Mouse (Mus musculus): ENCODE data around the gene Tcf7l2. TPM values are rescaled to one million over a fixed set of nuclear protein-coding genes. Genes with fewer than 3 reads are reported as not detected.

Tcf7l2 gene
- polyA plus RNA-seq, 1 experiment from 2014 or later, result 215 TPM

- no peaks in the 10 kb centered on the region for H3K27me3 ChIP-seq
- 90% methylated on average over 21 of the region's 21 CpGs for WGBS
- H3K4me2 ChIP-seq, result no peak overlapping the region
- no peaks in the 10 kb centered on the region for H3K36me3 ChIP-seq (ENCODE audit: poor library complexity, severe bottlenecking)
- no peak for ATAC-seq
- no peak overlapping the region for H3K27ac ChIP-seq
- no peaks in the 10 kb centered on the region for H3K9me3 ChIP-seq (replicated peaks)
- no peak overlapping the region for H3K4me3 ChIP-seq
- no peak overlapping the region for H3K9ac ChIP-seq
- H3K4me1 ChIP-seq, result peaks cover 44% of the 10 kb centered on the region
These were observed 43.3 kb downstream of the Tcf7l2 start for GRCm38 (mm10) chr19:55784796-55785418.

- Histone ChIP-seq H3K27ac (no peak overlapping the region), H3K9ac (no peak overlapping the region), H3K36me3 (ENCODE audit: poor library complexity, severe bottlenecking) (no peaks in the 10 kb centered on the region), H3K4me2 (no peak overlapping the region), H3K4me1 (peaks cover 32% of the 10 kb centered on the region), H3K4me3 (no peak overlapping the region), H3K27me3 (no peaks in the 10 kb centered on the region), H3K9me3 (replicated peaks) (no peaks in the 10 kb centered on the region)
- WGBS, result 83% methylated on average over 13 of the region's 13 CpGs
- no peak for ATAC-seq
These were observed 45.8 kb downstream of the Tcf7l2 start for GRCm38 (mm10) chr19:55787420-55787819.

- no peaks in the 10 kb centered on the region for H3K9me3 ChIP-seq (replicated peaks)
- peak; percentile 70; the same call in 1 of the 2 replicates for ATAC-seq
- H3K27me3 ChIP-seq, result no peaks in the 10 kb centered on the region
- H3K36me3 ChIP-seq (ENCODE audit: poor library complexity, severe bottlenecking), result no peaks in the 10 kb centered on the region
- H3K4me2 ChIP-seq, result no peak overlapping the region
- WGBS, result 14% methylated on average over 7 of the region's 7 CpGs
- peak overlapping the region; percentile 37 for H3K27ac ChIP-seq
- peaks cover 29% of the 10 kb centered on the region for H3K4me1 ChIP-seq
- no peak overlapping the region for H3K9ac ChIP-seq
- no peak overlapping the region for H3K4me3 ChIP-seq
These were observed 46.8 kb downstream of the Tcf7l2 start for GRCm38 (mm10) chr19:55788285-55788904.

GRCm38 (mm10) chr19:55788905-55789295 is 47.3 kb downstream of the Tcf7l2 start:
- H3K9me3 ChIP-seq (replicated peaks), result no peaks in the 10 kb centered on the region
- H3K4me3 ChIP-seq, result no peak overlapping the region
- no peak overlapping the region for H3K9ac ChIP-seq
- peaks cover 27% of the 10 kb centered on the region for H3K4me1 ChIP-seq
- WGBS, result 41% methylated on average over 5 of the region's 5 CpGs
- peak overlapping the region; percentile 37; the same call in 1 of the 2 replicates for H3K27ac ChIP-seq
- H3K36me3 ChIP-seq (ENCODE audit: poor library complexity, severe bottlenecking), result no peaks in the 10 kb centered on the region
- no peak for ATAC-seq
- no peak overlapping the region for H3K4me2 ChIP-seq
- no peaks in the 10 kb centered on the region for H3K27me3 ChIP-seq

GRCm38 (mm10) chr19:55789838-55790237 is 48.2 kb downstream of the Tcf7l2 start:
- Histone ChIP-seq H3K27ac (no peak overlapping the region), H3K27me3 (no peaks in the 10 kb centered on the region), H3K4me3 (no peak overlapping the region), H3K36me3 (ENCODE audit: poor library complexity, severe bottlenecking) (no peaks in the 10 kb centered on the region), H3K4me2 (no peak overlapping the region), H3K9me3 (replicated peaks) (no peaks in the 10 kb centered on the region), H3K9ac (no peak overlapping the region), H3K4me1 (peaks cover 29% of the 10 kb centered on the region)
- ATAC-seq, result no peak
- WGBS, result 30% methylated on average over 3 of the region's 3 CpGs

GRCm38 (mm10) chr19:55791293-55791692 is 49.7 kb downstream of the Tcf7l2 start:
- WGBS, result 91% methylated on average over 6 of the region's 6 CpGs

GRCm38 (mm10) chr19:55791886-55792285 is 50.3 kb downstream of the Tcf7l2 start:
- Histone ChIP-seq H3K4me3 (no peak overlapping the region), H3K36me3 (ENCODE audit: poor library complexity, severe bottlenecking) (no peaks in the 10 kb centered on the region), H3K4me1 (peaks cover 29% of the 10 kb centered on the region), H3K9me3 (replicated peaks) (no peaks in the 10 kb centered on the region), H3K27me3 (no peaks in the 10 kb centered on the region), H3K27ac (no peak overlapping the region), H3K4me2 (no peak overlapping the region), H3K9ac (no peak overlapping the region)
- 92% methylated on average over 6 of the region's 6 CpGs for WGBS
- no peak for ATAC-seq

More at GRCm38 (mm10) chr19:55791293-55791692, 49.7 kb downstream of the Tcf7l2 start:
- Histone ChIP-seq H3K4me2 (no peak overlapping the region), H3K27me3 (no peaks in the 10 kb centered on the region), H3K36me3 (ENCODE audit: poor library complexity, severe bottlenecking) (no peaks in the 10 kb centered on the region), H3K4me1 (peaks cover 29% of the 10 kb centered on the region), H3K9ac (no peak overlapping the region), H3K9me3 (replicated peaks) (no peaks in the 10 kb centered on the region), H3K27ac (no peak overlapping the region), H3K4me3 (no peak overlapping the region)
- ATAC-seq, result no peak

GRCm38 (mm10) chr19:55792571-55792970 is 51.0 kb downstream of the Tcf7l2 start:
- WGBS, result 65% methylated on average over 5 of the region's 5 CpGs
- Histone ChIP-seq H3K27ac (no peak overlapping the region), H3K4me1 (peaks cover 30% of the 10 kb centered on the region), H3K4me3 (no peak overlapping the region), H3K27me3 (no peaks in the 10 kb centered on the region), H3K4me2 (no peak overlapping the region), H3K9ac (no peak overlapping the region), H3K36me3 (ENCODE audit: poor library complexity, severe bottlenecking) (no peaks in the 10 kb centered on the region), H3K9me3 (replicated peaks) (no peaks in the 10 kb centered on the region)
- ATAC-seq, result no peak

GRCm38 (mm10) chr19:55793029-55793428 is 51.4 kb downstream of the Tcf7l2 start:
- ATAC-seq, result no peak
- Histone ChIP-seq H3K4me3 (no peak overlapping the region), H3K9ac (no peak overlapping the region), H3K4me2 (no peak overlapping the region), H3K27me3 (no peaks in the 10 kb centered on the region), H3K36me3 (ENCODE audit: poor library complexity, severe bottlenecking) (no peaks in the 10 kb centered on the region), H3K27ac (no peak overlapping the region), H3K9me3 (replicated peaks) (no peaks in the 10 kb centered on the region), H3K4me1 (peaks cover 35% of the 10 kb centered on the region)
- 85% methylated on average over 4 of the region's 4 CpGs for WGBS

GRCm38 (mm10) chr19:55794194-55794945 is 52.8 kb downstream of the Tcf7l2 start:
- 38% methylated on average over 8 of the region's 8 CpGs for WGBS
- ATAC-seq, result no peak

GRCm38 (mm10) chr19:55794946-55795340 is 53.3 kb downstream of the Tcf7l2 start:
- Histone ChIP-seq H3K9me3 (replicated peaks) (no peaks in the 10 kb centered on the region), H3K9ac (no peak overlapping the region), H3K4me3 (no peak overlapping the region), H3K36me3 (ENCODE audit: poor library complexity, severe bottlenecking) (no peaks in the 10 kb centered on the region), H3K4me1 (peaks cover 24% of the 10 kb centered on the region), H3K4me2 (no peak overlapping the region), H3K27ac (no peak overlapping the region), H3K27me3 (no peaks in the 10 kb centered on the region)
- WGBS, result 93% methylated on average over 5 of the region's 5 CpGs
- no peak for ATAC-seq

More at GRCm38 (mm10) chr19:55794194-55794945, 52.8 kb downstream of the Tcf7l2 start:
- H3K4me3 ChIP-seq, result no peak overlapping the region
- no peaks in the 10 kb centered on the region for H3K36me3 ChIP-seq (ENCODE audit: poor library complexity, severe bottlenecking)
- peaks cover 29% of the 10 kb centered on the region for H3K4me1 ChIP-seq
- no peak overlapping the region for H3K9ac ChIP-seq
- H3K27ac ChIP-seq, result no peak overlapping the region
- no peaks in the 10 kb centered on the region for H3K27me3 ChIP-seq
- no peaks in the 10 kb centered on the region for H3K9me3 ChIP-seq (replicated peaks)
- H3K4me2 ChIP-seq, result no peak overlapping the region

GRCm38 (mm10) chr19:55795349-55795748 is 53.7 kb downstream of the Tcf7l2 start:
- Histone ChIP-seq H3K4me1 (peaks cover 23% of the 10 kb centered on the region), H3K27me3 (no peaks in the 10 kb centered on the region), H3K9ac (no peak overlapping the region), H3K4me2 (no peak overlapping the region), H3K4me3 (no peak overlapping the region), H3K9me3 (replicated peaks) (no peaks in the 10 kb centered on the region), H3K36me3 (ENCODE audit: poor library complexity, severe bottlenecking) (no peaks in the 10 kb centered on the region), H3K27ac (no peak overlapping the region)
- WGBS, result 87% methylated on average over 7 of the region's 7 CpGs
- no peak for ATAC-seq
